Mouse (Mus musculus): ENCODE results near the gene Cpn1.
A peak's percentile ranks its signal among the peaks of the same experiment; 100 is the strongest.

Cpn1 gene

GRCm38 (mm10) chr19:43938355-43938754, 48.0 kb downstream of the Cpn1 start:
- no peak for DNase-seq

GRCm38 (mm10) chr19:43930926-43931325, 55.4 kb downstream of the Cpn1 start:
- DNase-seq: no peak

DNA sequence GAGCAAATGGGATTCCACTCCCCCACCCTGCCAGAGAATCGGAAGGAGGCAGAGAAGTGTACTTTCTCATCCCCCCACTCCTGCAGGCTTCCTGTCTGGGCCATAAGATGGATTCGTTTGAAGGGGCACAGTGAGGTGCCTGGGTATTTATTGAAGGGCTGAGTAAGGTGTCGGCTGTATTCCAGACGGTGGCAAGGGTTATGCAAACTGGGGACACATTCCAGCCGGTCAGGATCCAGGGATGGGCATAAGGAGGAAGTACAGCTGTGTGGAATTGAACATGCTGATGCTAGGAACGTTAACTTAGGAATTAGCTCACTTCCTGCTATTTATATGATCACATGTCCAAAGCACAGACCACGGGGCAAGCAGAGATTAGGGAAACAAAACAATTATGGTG, 56.0 kb downstream of the Cpn1 start:
- no peak for DNase-seq

DNA sequence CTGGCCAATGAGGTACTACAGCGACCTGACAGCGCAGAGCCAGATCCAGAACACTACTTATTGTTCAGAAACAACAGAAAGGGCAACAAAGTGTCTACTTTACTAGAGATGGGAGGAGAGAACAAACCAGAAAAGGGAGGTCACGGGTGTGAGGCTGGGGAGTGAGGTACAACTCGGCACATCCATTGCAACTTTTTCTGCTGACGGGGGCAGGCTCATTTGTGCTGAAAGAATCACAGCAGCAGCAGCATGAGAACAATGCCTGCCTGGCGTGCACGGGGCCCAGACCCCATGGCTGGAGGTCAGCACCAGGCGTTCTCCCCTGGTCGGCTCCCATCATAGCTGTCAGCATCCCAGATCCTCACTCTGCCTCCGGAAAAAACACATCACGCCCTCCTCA, 56.5 kb downstream of the Cpn1 start:
- DNase-seq: no peak

DNA sequence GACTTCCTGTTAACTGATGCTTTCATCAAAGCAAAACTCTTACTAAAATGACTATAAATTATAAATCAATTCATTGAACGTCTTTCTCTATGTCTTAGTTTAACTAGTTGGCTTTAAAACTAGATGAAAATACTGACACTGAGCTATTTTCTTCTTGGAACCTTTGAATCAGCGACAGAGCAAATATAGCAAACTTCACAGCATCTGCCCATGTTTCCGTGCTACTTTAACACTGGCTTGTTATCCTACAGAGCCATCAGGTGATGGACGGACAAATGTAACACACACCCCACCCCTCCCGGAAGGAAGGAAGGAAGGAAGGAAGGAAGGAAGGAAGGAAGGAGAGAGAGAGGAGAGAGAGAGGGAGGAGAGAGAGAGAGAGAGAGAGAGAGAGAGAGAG, 58.4 kb downstream of the Cpn1 start:
- DNase-seq: no peak

DNA sequence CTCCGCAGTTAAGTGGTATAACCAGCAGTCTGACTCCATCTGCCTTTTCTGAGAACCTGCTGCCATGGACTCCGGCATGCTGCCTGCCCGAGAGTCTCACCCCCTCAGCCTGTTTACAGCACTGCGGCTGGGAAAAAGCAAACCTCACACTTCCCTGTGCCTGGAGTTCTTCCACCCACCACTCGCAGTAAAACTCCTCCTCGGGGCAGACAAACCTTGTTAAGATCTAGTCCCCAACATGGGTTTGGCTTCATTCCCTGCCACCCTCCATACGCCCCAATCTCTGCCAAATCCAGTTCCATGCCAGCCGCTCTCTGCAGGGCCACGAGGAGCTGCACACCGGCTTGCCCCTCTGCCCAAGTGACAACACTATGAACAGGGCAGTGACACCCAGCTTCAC, 59.3 kb downstream of the Cpn1 start:
- no peak for DNase-seq

DNA sequence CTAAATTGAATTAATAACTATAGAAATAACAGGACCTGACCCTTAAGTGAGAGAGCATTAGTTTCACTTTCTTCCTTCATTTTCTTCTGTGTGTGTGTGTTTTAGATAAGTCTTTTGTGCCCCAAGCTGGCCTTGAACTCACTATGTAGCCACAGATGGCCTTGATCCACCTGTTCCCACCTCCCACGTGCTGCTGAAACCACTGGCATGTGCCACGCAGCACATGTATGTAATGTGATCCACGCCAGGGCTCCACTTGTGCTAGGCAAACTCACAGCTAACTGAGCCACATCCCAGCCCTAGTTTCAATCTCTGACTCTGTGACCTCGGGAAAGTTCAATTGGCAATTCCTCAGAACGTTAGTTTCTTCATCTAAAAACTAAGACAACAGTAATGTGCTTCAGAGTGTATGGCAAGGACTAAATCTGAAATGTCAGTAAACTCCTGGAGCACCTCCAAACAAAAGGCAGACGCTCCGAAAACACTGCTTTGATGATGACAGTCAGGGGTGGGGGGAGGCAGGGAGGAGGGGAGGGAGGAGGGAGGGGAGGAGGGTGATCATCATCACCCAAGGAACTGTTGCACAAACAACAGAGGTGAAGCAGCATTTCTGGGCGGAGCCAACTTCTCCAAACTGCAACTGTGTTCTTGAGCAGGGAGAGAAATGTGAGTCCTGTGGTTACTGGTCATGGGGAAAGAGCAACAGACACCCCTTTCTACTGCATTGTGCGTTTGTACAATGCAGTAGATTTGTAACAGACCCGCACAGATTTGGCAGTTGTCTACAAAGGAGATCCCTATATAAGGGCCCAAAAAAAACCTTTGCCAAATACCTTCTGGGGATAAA, 60.0 kb downstream of the Cpn1 start:
- no peak for DNase-seq

DNA sequence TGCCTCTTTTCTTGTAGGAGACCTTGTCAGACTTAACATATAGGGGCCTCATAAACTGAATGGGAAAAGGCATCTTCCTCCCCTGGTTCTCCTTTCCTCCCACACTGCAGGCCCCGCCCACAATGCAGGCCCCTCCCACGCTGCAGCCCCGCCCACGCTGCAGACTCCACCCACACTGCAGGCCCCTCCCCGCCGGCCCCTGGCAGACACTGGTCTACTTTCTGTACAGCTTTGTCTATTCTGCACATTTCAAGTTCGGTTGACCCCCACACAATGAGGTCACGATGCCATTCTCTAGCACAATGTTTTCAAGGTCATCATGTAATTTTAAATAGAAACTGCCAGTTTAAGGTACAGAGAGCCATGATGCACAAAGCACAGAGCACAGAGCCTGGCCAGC, 62.0 kb downstream of the Cpn1 start:
- DNase-seq: no peak

DNA sequence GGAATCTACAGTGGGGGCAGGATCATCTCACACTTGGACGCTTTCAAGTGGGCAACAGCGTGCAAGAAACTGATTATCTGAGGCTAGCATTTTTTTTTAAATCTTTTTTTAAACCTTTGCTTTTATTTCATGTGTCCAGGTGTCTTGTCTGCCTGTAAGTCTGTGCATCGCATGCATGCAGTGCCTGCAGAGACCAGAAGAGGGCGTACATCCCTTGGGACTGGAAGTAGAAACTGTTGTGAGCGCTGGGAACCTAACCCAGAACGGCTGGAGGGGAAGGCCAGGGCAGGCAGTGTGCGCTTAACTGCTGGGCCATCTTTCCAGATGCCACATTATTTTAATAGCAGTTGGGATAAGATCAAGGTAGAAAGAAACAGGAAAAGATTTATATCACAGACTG, 63.4 kb downstream of the Cpn1 start:
- DNase-seq: no peak

DNA sequence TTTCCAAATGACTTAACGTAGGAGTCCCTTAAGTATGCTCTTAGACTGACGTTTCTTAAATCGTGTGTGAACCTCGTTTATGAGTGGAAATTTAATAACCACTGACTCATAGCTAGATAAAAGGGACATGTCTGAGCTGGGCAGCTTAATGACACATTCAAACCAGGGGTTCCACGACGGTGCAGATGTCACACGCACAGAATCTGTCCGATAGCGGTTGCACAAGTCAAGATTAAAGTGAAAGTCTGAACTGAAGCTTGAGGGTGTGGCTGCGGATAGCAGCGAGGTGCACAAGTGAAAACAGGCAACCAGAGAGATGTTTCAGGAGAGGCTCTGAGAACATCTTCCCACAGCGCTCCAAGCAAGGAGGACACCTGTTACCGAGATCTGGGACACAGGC, 64.9 kb downstream of the Cpn1 start:
- no peak for DNase-seq

DNA sequence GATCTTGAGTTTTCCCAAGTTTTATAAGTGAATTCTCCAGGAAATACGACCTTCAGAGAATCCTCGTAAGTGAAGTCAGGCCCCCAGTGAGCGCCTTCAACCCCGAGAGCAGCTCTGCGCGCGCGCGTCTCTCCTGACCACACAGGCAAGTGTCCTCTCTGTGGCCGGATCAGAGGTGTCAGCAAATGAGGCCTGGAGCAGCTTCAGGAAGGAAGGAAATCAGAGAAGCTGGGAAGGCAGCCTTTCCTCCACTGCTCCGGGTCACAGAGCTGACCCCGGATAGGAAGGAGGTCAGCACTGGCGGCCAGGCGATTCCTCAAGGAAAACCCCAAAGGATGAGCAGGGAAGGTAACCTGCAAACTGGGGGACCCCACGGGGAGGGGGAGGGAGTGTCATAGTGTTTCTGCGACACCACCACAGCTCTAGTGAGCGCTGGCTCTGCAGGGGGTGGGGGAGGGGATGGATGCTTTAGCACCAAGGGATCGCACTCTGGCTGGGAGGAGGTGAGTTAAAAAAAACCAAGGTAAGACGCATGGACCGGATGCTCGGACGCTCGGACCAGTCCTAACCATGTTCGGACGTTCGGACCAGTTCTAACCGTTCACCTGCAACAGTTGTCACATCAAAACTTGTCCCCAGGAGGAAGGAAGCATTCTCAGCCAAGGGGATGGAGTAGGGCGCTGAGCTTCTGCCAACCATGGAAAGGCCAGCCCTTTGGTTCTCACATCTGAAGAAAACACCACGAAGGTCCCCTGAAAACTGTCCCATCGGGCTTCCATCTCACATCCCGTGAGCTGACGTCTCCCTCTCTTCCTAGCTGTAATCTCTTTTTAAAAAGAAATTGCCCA, 65.7 kb downstream of the Cpn1 start:
- DNase-seq: peak; percentile 57

DNA sequence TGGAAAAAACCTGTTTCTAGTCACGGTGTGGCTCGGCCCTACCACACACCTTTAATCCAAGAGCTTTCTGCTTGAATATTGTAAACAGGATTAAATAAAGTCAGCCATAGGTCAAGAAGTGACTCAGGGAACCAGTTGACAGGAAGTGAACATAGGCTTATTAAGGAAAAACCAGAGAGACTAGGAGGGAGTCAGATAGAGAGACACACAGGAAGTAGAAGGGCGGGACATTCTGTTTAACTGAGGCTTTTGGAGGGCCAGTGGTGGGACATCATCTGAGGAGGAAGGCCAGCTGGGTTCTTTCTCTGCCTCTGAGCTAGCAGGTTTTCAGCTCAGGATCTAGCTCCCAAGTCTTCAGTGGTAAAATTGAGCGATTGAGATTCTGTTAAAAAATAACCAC, 66.5 kb downstream of the Cpn1 start:
- DNase-seq: no peak

DNA sequence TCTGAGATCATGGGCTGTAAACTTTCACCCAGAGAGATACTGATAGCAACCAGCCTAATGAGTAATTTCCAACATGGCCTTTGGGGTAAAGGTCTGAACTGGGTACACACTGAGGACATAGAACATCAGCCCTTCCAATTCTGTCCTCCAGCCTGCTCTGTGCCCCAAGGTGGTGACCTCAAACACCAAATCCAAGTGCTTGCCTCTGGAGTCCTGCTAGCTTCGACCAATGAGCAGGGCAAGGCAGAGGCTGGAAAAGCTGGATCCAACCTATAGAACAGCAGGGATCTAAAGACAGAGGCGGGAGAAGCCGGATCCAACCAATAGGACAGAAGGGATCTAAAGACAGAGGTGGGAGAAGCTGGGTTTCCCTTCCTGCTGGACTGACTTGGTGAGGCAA, 67.5 kb downstream of the Cpn1 start:
- no peak for DNase-seq

- DNase-seq: no peak
Observed at GRCm38 (mm10) chr19:43917763-43918162, 68.6 kb downstream of the Cpn1 start.

- DNase-seq: no peak
Observed at GRCm38 (mm10) chr19:43917406-43917691, 69.0 kb downstream of the Cpn1 start.

DNA sequence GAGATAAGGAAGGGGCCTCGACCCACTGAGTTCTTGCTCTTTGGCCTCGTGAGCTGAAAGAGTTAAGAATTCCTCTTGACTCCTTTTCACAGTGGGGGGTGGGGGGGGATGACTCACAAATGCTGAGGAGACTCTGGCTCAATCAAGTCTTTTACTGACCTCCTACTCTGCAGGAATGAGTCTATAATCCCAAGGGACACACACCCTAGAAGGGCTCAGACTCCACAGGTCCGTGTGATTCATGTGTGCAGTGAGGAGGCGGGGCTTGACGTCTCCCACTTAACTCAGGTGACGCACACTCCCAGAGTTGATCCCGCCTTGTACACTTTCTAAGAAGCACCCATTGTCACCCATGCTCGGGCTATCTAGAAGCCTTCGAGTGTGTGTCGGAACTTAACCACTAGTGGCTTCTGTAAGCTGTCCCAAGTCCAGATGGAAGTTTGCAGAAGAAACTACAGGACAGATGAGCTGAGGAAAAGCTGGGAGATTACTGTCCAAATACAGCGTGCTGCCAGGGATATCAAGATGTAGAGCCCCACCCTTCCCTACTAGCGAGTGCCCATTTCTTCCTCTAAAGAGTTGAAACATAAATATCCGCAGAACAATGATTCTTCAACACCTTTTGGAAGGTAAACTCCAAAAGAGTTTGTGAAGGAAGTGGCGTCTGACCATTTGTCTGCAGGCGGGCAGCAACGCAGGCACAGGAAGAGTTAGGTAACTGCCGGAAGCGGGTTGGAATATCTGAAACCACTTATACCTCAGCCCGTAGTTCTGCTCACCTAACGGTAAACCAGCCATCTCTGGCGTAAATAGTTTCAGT, 69.6 kb downstream of the Cpn1 start:
- DNase-seq: no peak

- DNase-seq: no peak
Observed at GRCm38 (mm10) chr19:43915431-43915830, 70.9 kb downstream of the Cpn1 start.

GRCm38 (mm10) chr19:43914986-43915385, 71.4 kb downstream of the Cpn1 start:
- no peak for DNase-seq

GRCm38 (mm10) chr19:43912775-43913486, 73.4 kb downstream of the Cpn1 start:
- DNase-seq: peak; percentile 64

DNA sequence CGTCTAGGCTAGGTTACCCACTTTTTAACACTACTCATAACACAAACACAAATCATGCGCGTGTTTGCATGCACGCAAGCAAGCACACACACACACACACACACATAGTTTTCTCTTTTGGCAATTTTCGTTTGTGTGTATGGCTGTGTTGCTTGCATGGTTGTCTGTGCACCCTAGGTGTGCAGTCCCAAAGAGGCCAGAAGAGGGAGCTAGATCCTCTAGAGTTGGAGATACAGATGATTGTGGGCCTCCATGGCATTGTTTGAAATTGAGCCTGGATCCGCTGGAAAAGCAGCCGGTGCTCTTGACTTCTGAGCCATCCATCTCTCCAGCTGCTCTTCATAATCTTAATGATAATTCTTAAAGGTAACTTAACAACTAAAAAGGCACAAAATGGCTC, 79.9 kb downstream of the Cpn1 start:
- no peak for DNase-seq

Data from kidney, postnatal 14 days (tissue).